Mouse (Mus musculus): Measurements from ENCODE around the gene Tmc8. TPM values are rescaled to one million over a fixed set of nuclear protein-coding genes. Genes with fewer than 3 reads are reported as not detected.
A peak's percentile ranks its signal among the peaks of the same experiment; 100 is the strongest.
"Not testable (repeated sequence)": the region's sequence is repeated elsewhere in the genome, so short reads cannot be mapped to it uniquely, and the experiment has no call there.

The Tmc8 gene
- polyA plus RNA-seq, 1 experiment from 2014 or later: 1.5 TPM

- no peaks in the 10 kb centered on the region for H3K9me3 ChIP-seq
- H3K27me3 ChIP-seq (replicated peaks): no peaks in the 10 kb centered on the region
- H3K4me2 ChIP-seq: no peak overlapping the region
- H3K27ac ChIP-seq: no peak overlapping the region
- 71% methylated on average over 9 of the region's 9 CpGs for whole genome bisulfite sequencing
- no peaks in the 10 kb centered on the region for H3K36me3 ChIP-seq (replicated peaks)
- ATAC-seq (replicated peaks): no peak
- H3K4me3 ChIP-seq: no peak overlapping the region
- H3K4me1 ChIP-seq: peaks cover 24% of the 10 kb centered on the region
- no peak overlapping the region for H3K9ac ChIP-seq
These were observed 48.5 kb downstream of the Tmc8 start for GRCm38 (mm10) chr11:117830401-117830800.

- Histone ChIP-seq H3K9ac (no peak overlapping the region; the same call in 1 of the 2 replicates), H3K4me1 (peaks cover 14% of the 10 kb centered on the region), H3K36me3 (replicated peaks) (no peaks in the 10 kb centered on the region), H3K4me2 (peak overlapping the region; percentile 56), H3K4me3 (peak overlapping the region; percentile 42), H3K27me3 (replicated peaks) (no peaks in the 10 kb centered on the region), H3K27ac (peak overlapping the region; percentile 65), H3K9me3 (no peaks in the 10 kb centered on the region)
- whole genome bisulfite sequencing: 19% methylated on average over 28 of the region's 28 CpGs
- ATAC-seq (replicated peaks): peak; percentile 80
These were observed 50.5 kb downstream of the Tmc8 start for GRCm38 (mm10) chr11:117832086-117832969.

GRCm38 (mm10) chr11:117833509-117833908 is 51.6 kb downstream of the Tmc8 start:
- not testable (repeated sequence) for H3K27ac ChIP-seq; H3K36me3 ChIP-seq (replicated peaks); H3K9ac ChIP-seq; H3K27me3 ChIP-seq (replicated peaks); ATAC-seq (replicated peaks); H3K4me2 ChIP-seq; H3K4me1 ChIP-seq; H3K9me3 ChIP-seq; H3K4me3 ChIP-seq
- WGBS: 81% methylated on average over 6 of the region's 6 CpGs

- Histone ChIP-seq H3K27ac (no peak overlapping the region), H3K4me1 (peaks cover 8% of the 10 kb centered on the region), H3K27me3 (replicated peaks) (no peaks in the 10 kb centered on the region), H3K9me3 (no peaks in the 10 kb centered on the region), H3K36me3 (replicated peaks) (no peaks in the 10 kb centered on the region), H3K9ac (no peak overlapping the region), H3K4me3 (no peak overlapping the region), H3K4me2 (no peak overlapping the region)
- WGBS: 94% methylated on average over 8 of the region's 8 CpGs
- ATAC-seq (replicated peaks): no peak
These were observed 52.2 kb downstream of the Tmc8 start for GRCm38 (mm10) chr11:117834086-117834485.

GRCm38 (mm10) chr11:117836306-117836705 is 54.4 kb downstream of the Tmc8 start:
- no peak overlapping the region for H3K4me3 ChIP-seq
- no peaks in the 10 kb centered on the region for H3K27me3 ChIP-seq (replicated peaks)
- H3K4me2 ChIP-seq: peak overlapping the region; percentile 34
- 29% methylated on average over 13 of the region's 13 CpGs for WGBS
- no peak for ATAC-seq (replicated peaks)
- no peak overlapping the region for H3K27ac ChIP-seq
- H3K36me3 ChIP-seq (replicated peaks): no peaks in the 10 kb centered on the region
- no peaks in the 10 kb centered on the region for H3K9me3 ChIP-seq
- peaks cover 8% of the 10 kb centered on the region for H3K4me1 ChIP-seq
- no peak overlapping the region for H3K9ac ChIP-seq

- H3K27ac ChIP-seq: no peak overlapping the region
- no peaks in the 10 kb centered on the region for H3K27me3 ChIP-seq (replicated peaks)
- 77% methylated on average over 2 of the region's 2 CpGs for WGBS
- H3K9ac ChIP-seq: no peak overlapping the region
- ATAC-seq (replicated peaks): no peak
- no peaks in the 10 kb centered on the region for H3K9me3 ChIP-seq
- H3K4me1 ChIP-seq: peaks cover 3% of the 10 kb centered on the region; the same call in 1 of the 2 replicates
- H3K4me3 ChIP-seq: no peak overlapping the region
- no peaks in the 10 kb centered on the region for H3K36me3 ChIP-seq (replicated peaks)
- H3K4me2 ChIP-seq: no peak overlapping the region
These were observed 56.7 kb downstream of the Tmc8 start for GRCm38 (mm10) chr11:117838572-117838971.

- 88% methylated on average over 1 of the region's 1 CpGs for WGBS
- Histone ChIP-seq H3K36me3 (replicated peaks) (no peaks in the 10 kb centered on the region), H3K27ac (no peak overlapping the region), H3K4me3 (no peak overlapping the region), H3K27me3 (replicated peaks) (no peaks in the 10 kb centered on the region), H3K9me3 (no peaks in the 10 kb centered on the region), H3K4me1 (peaks cover 3% of the 10 kb centered on the region; the same call in 1 of the 2 replicates), H3K4me2 (no peak overlapping the region), H3K9ac (no peak overlapping the region)
- no peak for ATAC-seq (replicated peaks)
These were observed 57.1 kb downstream of the Tmc8 start for GRCm38 (mm10) chr11:117839021-117839420.

GRCm38 (mm10) chr11:117840910-117841309 is 59.0 kb downstream of the Tmc8 start:
- 61% methylated on average over 1 of the region's 1 CpGs for WGBS
- no peak overlapping the region for H3K9ac ChIP-seq
- H3K4me2 ChIP-seq: no peak overlapping the region
- peaks cover 3% of the 10 kb centered on the region; the same call in 1 of the 2 replicates for H3K4me1 ChIP-seq
- H3K36me3 ChIP-seq (replicated peaks): no peaks in the 10 kb centered on the region
- H3K27me3 ChIP-seq (replicated peaks): no peaks in the 10 kb centered on the region
- H3K9me3 ChIP-seq: no peaks in the 10 kb centered on the region
- no peak for ATAC-seq (replicated peaks)
- H3K4me3 ChIP-seq: no peak overlapping the region
- no peak overlapping the region for H3K27ac ChIP-seq

Other genes with a start within 250 kb of the Tmc8 start
- 32.5 and 35.4 TPM in 2 replicates for gene Tnrc6c, start 127.8 kb upstream of the Tmc8 start, polyA plus RNA-seq (2015; fragmentation: Nextera tagmentation; extraction: Ambion mirVana)
- gene Tmc6, start 122 bp downstream of the Tmc8 start, polyA plus RNA-seq (2015; fragmentation: Nextera tagmentation; extraction: Ambion mirVana): 4.2 and 5.7 TPM in 2 replicates
- gene 6030468B19Rik, start 15.6 kb downstream of the Tmc8 start, polyA plus RNA-seq (2015; fragmentation: Nextera tagmentation; extraction: Ambion mirVana): not detected in 2 replicates
- gene Gm20708, start 27.6 kb downstream of the Tmc8 start, polyA plus RNA-seq (2015; fragmentation: Nextera tagmentation; extraction: Ambion mirVana): 0.98 and 1.4 TPM in 2 replicates
- 15.8 and 18.4 TPM in 2 replicates for gene Syngr2, start 27.6 kb downstream of the Tmc8 start, polyA plus RNA-seq (2015; fragmentation: Nextera tagmentation; extraction: Ambion mirVana)
- 4.9 and 5.4 TPM in 2 replicates for gene Afmid, start 43.8 kb downstream of the Tmc8 start, polyA plus RNA-seq (2015; fragmentation: Nextera tagmentation; extraction: Ambion mirVana)
- 15.3 and 19.7 TPM in 2 replicates for gene Tk1, start 44.0 kb downstream of the Tmc8 start, polyA plus RNA-seq (2015; fragmentation: Nextera tagmentation; extraction: Ambion mirVana)
- gene Birc5, start 67.2 kb downstream of the Tmc8 start, polyA plus RNA-seq (2015; fragmentation: Nextera tagmentation; extraction: Ambion mirVana): 29.4 and 32.8 TPM in 2 replicates
- not detected in 2 replicates for gene Tmem235, start 78.7 kb downstream of the Tmc8 start, polyA plus RNA-seq (2015; fragmentation: Nextera tagmentation; extraction: Ambion mirVana)
- 5.3 and 5.6 TPM in 2 replicates for gene Tha1, start 91.4 kb downstream of the Tmc8 start, polyA plus RNA-seq (2015; fragmentation: Nextera tagmentation; extraction: Ambion mirVana)
- 8.7 and 8.9 TPM in 2 replicates for gene Socs3, start 188.0 kb downstream of the Tmc8 start, polyA plus RNA-seq (2015; fragmentation: Nextera tagmentation; extraction: Ambion mirVana)
- gene Pgs1, start 204.2 kb downstream of the Tmc8 start, polyA plus RNA-seq (2015; fragmentation: Nextera tagmentation; extraction: Ambion mirVana): 62.5 and 63.5 TPM in 2 replicates

Data from midbrain, embryonic 15.5 days (tissue).